Mouse (Mus musculus) forebrain, embryonic 16.5 days (tissue): Measurements from ENCODE around the gene Elmod2. TPM values are rescaled to one million over a fixed set of nuclear protein-coding genes. Genes with fewer than 3 reads are reported as not detected.
A peak's percentile ranks its signal among the peaks of the same experiment; 100 is the strongest.

Experiments
- ATAC-seq: fragments of 200-750 bp; cut with Nextera tagmentation; 2 replicates; pipeline ENCODE4 v1.8.0; 2017; ENCODE audit warnings: mild to moderate bottlenecking, moderate library complexity
- H3K27ac ChIP-seq: fragments of 300-500 bp; sonication (generic); 2 replicates; pipeline ENCODE4 v1.5.1; 2014; ENCODE audit warnings: low read length, control low read depth
- H3K27me3 ChIP-seq: fragments of 300-500 bp; sonication (generic); replicated peaks from 2 replicates; pipeline ENCODE4 v1.6.1; 2014; ENCODE audit warnings: low read length; ENCODE audit not compliant: control insufficient read depth, insufficient read depth
- H3K36me3 ChIP-seq: fragments of 300-500 bp; sonication (generic); 2 replicates; pipeline ENCODE4 v1.6.1; 2014; ENCODE audit not compliant: control insufficient read depth, insufficient read depth
- H3K4me1 ChIP-seq: fragments of 300-500 bp; sonication (generic); replicated peaks from 2 replicates; pipeline ENCODE4 v1.6.1; 2014; ENCODE audit warnings: low read length; ENCODE audit not compliant: control insufficient read depth, insufficient read depth
- H3K4me2 ChIP-seq: fragments of 300-500 bp; sonication (generic); 2 replicates; pipeline ENCODE4 v1.6.1; 2014; ENCODE audit warnings: mild to moderate bottlenecking, low read length, control low read depth
- H3K4me3 ChIP-seq: fragments of 300-500 bp; sonication (generic); replicated peaks from 2 replicates; pipeline ENCODE4 v1.5.1; 2014; ENCODE audit warnings: mild to moderate bottlenecking, low read length, control low read depth
- H3K9ac ChIP-seq: fragments of 300-500 bp; sonication (generic); replicated peaks from 2 replicates; pipeline ENCODE4 v1.6.1; 2014; ENCODE audit warnings: low read depth, low read length, control low read depth
- H3K9me3 ChIP-seq: fragments of 300-500 bp; sonication (generic); 2 replicates; pipeline ENCODE4 v1.6.1; 2016; ENCODE audit warnings: low read length; ENCODE audit not compliant: control insufficient read depth
- WGBS: fragments of 180-500 bp; shearing (Covaris S2); extraction: QIAGEN DNeasy Blood & Tissue Kit; methylation state at CpG from one replicate; pipeline ENCODE4 v1.1.7; 2014; 5-methylcytosine and 5-hydroxymethylcytosine counted together
- polyA plus RNA-seq: library from polyadenylated mRNA; unstranded; fragments of >200 nt; fragmentation: Nextera tagmentation; extraction: Ambion mirVana; gene quantifications from 2 replicates; pipeline ENCODE4 v1.2.1, GENCODE M21; 2015

Elmod2 gene
- 31.0 and 33.1 TPM in 2 replicates for polyA plus RNA-seq

GRCm38 (mm10) chr8:83331899-83332697, at the start of gene Elmod2:
TSS of gene Elmod2 (minus strand) at chr8:83332486.
- Histone ChIP-seq H3K4me1 (peaks cover 12% of the 10 kb centered on the region), H3K9ac (peak within 1 kb of the TSS; percentile 84), H3K36me3 (no peaks in the 10 kb centered on the region), H3K27ac (peak within 1 kb of the TSS; percentile 90), H3K4me3 (peak within 1 kb of the TSS; percentile 66), H3K27me3 (no peaks in the 10 kb centered on the region), H3K9me3 (no peaks in the 10 kb centered on the region), H3K4me2 (peak within 1 kb of the TSS; percentile 76)
- under 1% methylated on average over 85 of the region's 85 CpGs for WGBS
- peak; percentile 97 for ATAC-seq

GRCm38 (mm10) chr8:83381016-83381415, 48.7 kb upstream of the Elmod2 start:
- no peak for ATAC-seq
- WGBS: 72% methylated on average over 2 of the region's 2 CpGs
- no peaks in the 10 kb centered on the region for H3K9me3 ChIP-seq
- H3K27me3 ChIP-seq: no peaks in the 10 kb centered on the region
- H3K36me3 ChIP-seq: no peaks in the 10 kb centered on the region
- H3K4me1 ChIP-seq: no peaks in the 10 kb centered on the region
- H3K27ac ChIP-seq: no peak overlapping the region
- H3K4me3 ChIP-seq: no peak overlapping the region
- H3K9ac ChIP-seq: no peak overlapping the region
- no peak overlapping the region for H3K4me2 ChIP-seq

DNA sequence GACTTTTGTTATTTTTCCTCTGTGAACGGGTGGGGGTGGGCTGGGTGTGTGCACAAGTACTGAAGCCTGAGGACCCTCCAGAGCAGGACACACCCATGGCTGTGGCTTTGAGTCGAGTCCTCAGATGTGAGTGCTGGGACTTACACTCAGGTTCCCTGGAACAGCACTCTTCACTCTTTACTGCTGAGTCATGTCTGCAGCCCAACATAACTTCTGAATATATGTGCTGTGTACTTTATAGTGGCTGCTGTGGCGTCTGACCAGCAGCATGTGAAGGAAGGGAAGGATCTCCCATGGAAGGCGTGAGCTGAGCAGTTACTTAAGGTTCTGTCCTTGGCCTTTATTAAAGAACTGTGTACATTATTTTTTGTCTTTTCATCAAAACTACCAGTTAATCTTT, 47.9 kb upstream of the Elmod2 start:
- WGBS: 77% methylated on average over 4 of the region's 4 CpGs
- Histone ChIP-seq H3K27me3 (no peaks in the 10 kb centered on the region), H3K4me2 (no peak overlapping the region), H3K9ac (no peak overlapping the region), H3K9me3 (no peaks in the 10 kb centered on the region), H3K4me3 (no peak overlapping the region), H3K27ac (no peak overlapping the region), H3K4me1 (no peaks in the 10 kb centered on the region), H3K36me3 (no peaks in the 10 kb centered on the region)
- ATAC-seq: no peak

- no peak overlapping the region for H3K9ac ChIP-seq
- no peak overlapping the region for H3K27ac ChIP-seq
- H3K4me3 ChIP-seq: no peak overlapping the region
- no peaks in the 10 kb centered on the region for H3K9me3 ChIP-seq
- no peaks in the 10 kb centered on the region for H3K27me3 ChIP-seq
- H3K4me2 ChIP-seq: no peak overlapping the region
- no peak for ATAC-seq
- H3K36me3 ChIP-seq: no peaks in the 10 kb centered on the region
- no peaks in the 10 kb centered on the region for H3K4me1 ChIP-seq
Observed at GRCm38 (mm10) chr8:83377231-83377630, 44.9 kb upstream of the Elmod2 start.

DNA sequence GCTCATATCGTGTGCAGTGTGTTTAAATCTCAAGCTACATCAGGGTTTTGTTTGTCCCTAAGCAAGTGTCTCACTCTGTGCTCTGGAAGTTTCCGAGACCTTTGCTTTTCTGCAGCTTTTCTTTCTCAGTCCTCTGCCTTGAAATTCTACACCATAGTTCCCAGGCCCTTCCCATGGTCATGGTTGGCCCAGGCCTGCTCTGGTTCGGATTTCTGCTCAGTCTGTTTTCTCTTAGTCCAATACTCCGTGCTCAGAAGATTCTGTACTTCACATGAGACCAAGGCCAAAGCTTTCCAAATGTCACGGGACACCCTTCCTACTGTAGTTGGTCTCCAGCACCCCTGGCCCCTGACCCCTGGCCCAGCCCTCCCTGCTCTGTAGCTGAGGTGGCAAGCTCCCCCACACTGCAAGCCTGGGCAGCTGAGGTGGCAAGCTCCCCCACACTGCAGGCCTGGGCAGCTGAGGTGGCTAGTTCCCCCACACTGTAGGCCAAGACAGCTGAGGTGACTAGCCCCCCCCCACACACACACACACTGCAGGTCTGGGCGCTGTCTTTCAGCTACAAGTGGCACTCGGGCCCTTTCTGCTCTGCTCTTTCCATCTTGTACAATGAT, 31.0 kb upstream of the Elmod2 start:
- H3K36me3 ChIP-seq: no peaks in the 10 kb centered on the region
- H3K9me3 ChIP-seq: no peaks in the 10 kb centered on the region
- no peaks in the 10 kb centered on the region for H3K27me3 ChIP-seq
- no peak for ATAC-seq
- no peak overlapping the region for H3K4me3 ChIP-seq
- no peak overlapping the region for H3K4me2 ChIP-seq
- H3K9ac ChIP-seq: no peak overlapping the region
- WGBS: 68% methylated on average over 7 of the region's 7 CpGs
- no peaks in the 10 kb centered on the region for H3K4me1 ChIP-seq
- no peak overlapping the region for H3K27ac ChIP-seq

DNA sequence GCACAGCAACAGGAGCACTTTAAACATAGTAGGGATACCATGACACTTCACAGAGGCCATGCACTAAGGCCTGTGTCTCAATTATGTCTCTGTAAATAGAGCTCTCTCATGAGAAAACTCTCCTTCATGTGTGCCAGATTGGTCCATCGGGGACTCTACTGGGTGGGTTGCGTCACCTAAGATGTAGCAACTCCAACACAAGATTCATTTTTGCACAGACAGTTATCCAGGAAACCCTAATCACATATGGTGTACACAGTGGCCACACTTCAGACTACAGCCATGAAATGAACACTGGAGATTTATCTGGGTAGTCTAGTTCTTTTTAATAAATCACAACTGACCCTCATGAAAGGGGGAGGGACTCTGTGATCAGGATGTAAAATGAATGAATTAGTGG, 19.0 kb upstream of the Elmod2 start:
- H3K4me3 ChIP-seq: no peak overlapping the region
- no peak overlapping the region for H3K4me2 ChIP-seq
- WGBS: 97% methylated on average over 2 of the region's 2 CpGs
- H3K9me3 ChIP-seq: no peaks in the 10 kb centered on the region
- H3K4me1 ChIP-seq: no peaks in the 10 kb centered on the region
- H3K27ac ChIP-seq: no peak overlapping the region
- no peaks in the 10 kb centered on the region for H3K27me3 ChIP-seq
- H3K36me3 ChIP-seq: no peaks in the 10 kb centered on the region
- no peak overlapping the region for H3K9ac ChIP-seq
- no peak for ATAC-seq

- Histone ChIP-seq H3K27ac (no peak within 1 kb of the TSS), H3K9me3 (no peaks in the 10 kb centered on the region), H3K4me2 (no peak within 1 kb of the TSS), H3K4me3 (no peak within 1 kb of the TSS), H3K4me1 (no peaks in the 10 kb centered on the region), H3K9ac (no peak within 1 kb of the TSS), H3K27me3 (no peaks in the 10 kb centered on the region), H3K36me3 (no peaks in the 10 kb centered on the region)
- ATAC-seq: no peak
- WGBS: 85% methylated on average over 18 of the region's 18 CpGs
Observed at GRCm38 (mm10) chr8:83348263-83348662, 16.0 kb upstream of the Elmod2 start, which contains the start of gene Mgat4d. TSS of gene Mgat4d (plus strand) at chr8:83348471.

DNA sequence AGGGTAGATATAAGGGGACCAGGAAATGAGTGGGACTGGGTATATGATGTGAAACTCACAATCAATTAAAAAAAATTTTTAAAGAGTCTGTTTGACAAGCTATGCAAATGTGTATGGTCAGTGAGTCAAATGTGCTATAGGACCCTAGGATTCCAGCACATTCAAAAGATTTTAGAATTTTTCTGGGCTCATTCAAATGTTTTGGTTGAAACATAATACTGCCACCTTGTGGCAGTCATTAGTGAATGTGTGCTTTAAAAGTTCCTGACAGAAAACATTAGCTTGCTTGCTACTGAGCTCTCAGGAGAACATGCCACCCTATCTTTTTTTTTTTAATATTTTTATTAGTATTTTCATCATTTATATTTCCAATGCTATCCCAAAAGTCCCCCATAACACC, 10.4 kb upstream of the Elmod2 start:
- Histone ChIP-seq H3K36me3 (no peaks in the 10 kb centered on the region), H3K4me1 (no peaks in the 10 kb centered on the region), H3K4me2 (no peak overlapping the region), H3K27me3 (no peaks in the 10 kb centered on the region), H3K9ac (no peak overlapping the region), H3K9me3 (no peaks in the 10 kb centered on the region), H3K27ac (no peak overlapping the region), H3K4me3 (no peak overlapping the region)
- ATAC-seq: no peak

GRCm38 (mm10) chr8:83342076-83342475, 9.8 kb upstream of the Elmod2 start:
- WGBS: 79% methylated on average over 3 of the region's 3 CpGs
- Histone ChIP-seq H3K4me2 (no peak overlapping the region), H3K27ac (no peak overlapping the region), H3K36me3 (no peaks in the 10 kb centered on the region), H3K27me3 (no peaks in the 10 kb centered on the region), H3K4me1 (no peaks in the 10 kb centered on the region), H3K9ac (no peak overlapping the region), H3K4me3 (no peak overlapping the region), H3K9me3 (no peaks in the 10 kb centered on the region)
- ATAC-seq: no peak
